Mouse (Mus musculus) cerebellum, adult 2 months (tissue): ENCODE measurements around the gene Cort. TPM values are rescaled to one million over a fixed set of nuclear protein-coding genes. Genes with fewer than 3 reads are reported as not detected.
A peak's percentile ranks its signal among the peaks of the same experiment; 100 is the strongest.

Experiments used
- DNase-seq, 2 experiments: peaks; one replicate each; pipeline ENCODE4 v3.0.0; 2021
- H3K27ac ChIP-seq: fragments of 200-500 bp; 2 replicates; pipeline ENCODE4 v1.5.1; 2012; ENCODE audit warnings: low read length, control low read depth, inconsistent platforms; ENCODE audit not compliant: insufficient read depth
- H3K27me3 ChIP-seq: fragments of 200-500 bp; 2 replicates; pipeline ENCODE4 v1.6.1; 2012; ENCODE audit warnings: inconsistent platforms, mild to moderate bottlenecking, low read length, moderate library complexity; ENCODE audit not compliant: control insufficient read depth, insufficient read depth
- H3K4me1 ChIP-seq: fragments of 200-500 bp; 2 replicates; pipeline ENCODE4 v1.6.1; 2011; ENCODE audit warnings: low read length; ENCODE audit not compliant: control insufficient read depth, insufficient read depth
- H3K4me3 ChIP-seq: fragments of 200-500 bp; replicated peaks from 2 replicates; pipeline ENCODE3; 2011; ENCODE audit warnings: mild to moderate bottlenecking, low read depth, low read length, control low read depth; ENCODE audit not compliant: insufficient read depth
- CTCF ChIP-seq: fragments of 200-500 bp; IDR thresholded peaks from 2 replicates; pipeline ENCODE4 v1.5.1; 2011; ENCODE audit warnings: low read depth, mild to moderate bottlenecking, control low read depth, low read length, moderate library complexity, borderline replicate concordance; ENCODE audit not compliant: insufficient read depth
- POLR2A ChIP-seq: fragments of 200-500 bp; IDR thresholded peaks from 2 replicates; pipeline ENCODE4 v1.6.1; 2011; ENCODE audit warnings: low read length, control low read depth, borderline replicate concordance; ENCODE audit not compliant: insufficient read depth
- WGBS: fragments of 180-500 bp; shearing (Covaris S2); methylation state at CpG from one replicate; pipeline ENCODE4 v1.1.7; 2018; 5-methylcytosine and 5-hydroxymethylcytosine counted together
- polyA plus RNA-seq: library from polyadenylated mRNA; depleted of rRNA; stranded (reverse); fragments of >200 nt; gene quantifications from 2 replicates; pipeline ENCODE4 v1.2.3, GENCODE M21; 2012; rRNA removed

Gene Cort
- polyA plus RNA-seq, 1 experiment: 0.29 TPM

DNA sequence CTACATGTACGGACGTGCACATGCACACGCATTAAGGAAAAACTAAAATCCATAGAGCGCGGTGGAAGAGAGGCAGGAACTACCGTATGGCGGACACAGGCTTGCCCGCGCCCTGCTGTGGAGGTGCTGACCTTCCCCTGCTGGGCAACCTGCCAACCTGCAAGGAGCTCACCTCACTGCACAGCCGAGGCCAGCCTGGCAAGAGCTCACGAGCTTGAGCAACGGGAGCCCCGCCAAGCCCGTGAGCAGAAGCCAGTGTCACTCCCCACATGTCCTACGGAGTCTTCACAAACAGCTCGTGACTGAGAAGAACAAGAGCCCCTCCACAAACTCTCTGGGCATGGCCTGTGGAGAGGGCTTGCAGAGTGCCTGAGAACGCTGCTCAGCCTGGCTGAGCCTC, 45.0 kb downstream of the Cort start:
- Histone ChIP-seq H3K4me1 (peaks cover 18% of the 10 kb centered on the region), H3K27ac (no peak overlapping the region), H3K27me3 (no peaks in the 10 kb centered on the region), H3K4me3 (peak overlapping the region; percentile 56)
- WGBS: 4% methylated on average over 17 of the region's 17 CpGs
- TF ChIP-seq CTCF (no peak), POLR2A (no peak)
- DNase-seq: peak; percentile 89 to 92

DNA sequence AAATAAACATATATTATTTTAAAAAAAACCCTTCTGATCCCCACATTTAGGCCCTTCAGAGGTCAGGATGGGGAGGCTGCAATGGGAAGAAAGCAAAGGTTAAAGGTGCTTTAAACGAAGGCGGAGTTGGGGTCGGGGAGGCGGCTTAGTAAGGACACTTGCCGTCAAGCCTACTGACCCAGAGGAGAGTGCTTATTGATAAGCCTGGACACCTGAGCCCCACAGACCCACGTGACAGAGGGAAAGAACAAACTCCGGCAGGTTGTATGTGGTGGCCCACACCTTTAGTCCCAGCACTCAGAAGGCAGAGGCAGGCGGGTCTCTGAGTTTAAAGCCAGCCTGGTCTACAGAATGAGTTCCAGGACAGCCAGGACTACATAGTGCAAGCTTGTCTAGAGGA, 46.5 kb downstream of the Cort start:
- no peak overlapping the region for H3K27ac ChIP-seq
- no peak for DNase-seq
- 95% methylated on average over 8 of the region's 8 CpGs for WGBS
- peaks cover 24% of the 10 kb centered on the region for H3K4me1 ChIP-seq
- H3K27me3 ChIP-seq: no peaks in the 10 kb centered on the region
- no peak overlapping the region for H3K4me3 ChIP-seq
- TF ChIP-seq CTCF: no peak
- TF ChIP-seq POLR2A: no peak

DNA sequence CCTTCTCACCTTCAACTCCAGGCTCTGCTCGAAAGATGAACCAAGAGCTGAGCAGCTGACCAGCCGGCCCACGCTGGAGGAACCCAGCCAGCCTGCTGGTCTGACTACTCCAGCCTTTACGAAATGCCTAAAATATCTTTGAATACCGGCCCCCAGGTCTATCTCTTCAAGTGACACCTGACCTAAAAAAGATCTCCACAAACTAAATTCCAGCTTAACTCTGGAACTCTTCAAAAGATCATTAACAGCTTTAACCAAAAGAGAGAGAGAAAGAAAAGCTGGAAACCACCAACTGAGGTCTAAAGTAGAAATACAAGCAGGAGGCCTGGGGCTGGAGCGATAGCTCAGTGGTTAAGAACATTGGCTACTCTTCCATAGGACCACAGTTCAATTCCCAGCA, 46.9 kb downstream of the Cort start:
- Histone ChIP-seq H3K4me3 (no peak overlapping the region), H3K27ac (no peak overlapping the region), H3K4me1 (peaks cover 24% of the 10 kb centered on the region), H3K27me3 (no peaks in the 10 kb centered on the region)
- WGBS: 93% methylated on average over 6 of the region's 6 CpGs
- no peak for DNase-seq
- TF ChIP-seq POLR2A (no peak), CTCF (no peak)

DNA sequence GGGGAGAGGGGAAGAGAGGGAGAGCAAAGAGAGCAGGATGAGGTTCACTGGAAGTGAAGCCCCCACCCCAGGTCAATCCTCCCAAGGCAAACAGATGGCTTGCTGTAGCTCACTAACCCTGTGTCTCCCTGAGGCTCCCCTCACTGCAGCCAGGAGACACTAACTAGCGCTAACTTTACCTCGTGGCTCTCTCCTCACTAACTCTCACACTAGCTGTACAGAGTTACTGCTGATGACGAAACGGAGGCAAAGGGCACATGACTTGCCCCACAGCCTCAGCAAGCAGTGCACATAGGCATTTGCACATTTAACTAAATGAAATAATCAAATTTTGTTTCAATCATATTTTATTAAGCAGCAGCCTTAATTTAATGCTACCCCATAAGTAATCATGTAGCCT, 48.3 kb downstream of the Cort start:
- TF ChIP-seq CTCF: no peak
- TF ChIP-seq POLR2A: no peak
- DNase-seq: no peak
- H3K27me3 ChIP-seq: no peaks in the 10 kb centered on the region
- H3K4me3 ChIP-seq: no peak overlapping the region
- no peak overlapping the region for H3K27ac ChIP-seq
- 81% methylated on average over 4 of the region's 4 CpGs for WGBS
- H3K4me1 ChIP-seq: peaks cover 24% of the 10 kb centered on the region

DNA sequence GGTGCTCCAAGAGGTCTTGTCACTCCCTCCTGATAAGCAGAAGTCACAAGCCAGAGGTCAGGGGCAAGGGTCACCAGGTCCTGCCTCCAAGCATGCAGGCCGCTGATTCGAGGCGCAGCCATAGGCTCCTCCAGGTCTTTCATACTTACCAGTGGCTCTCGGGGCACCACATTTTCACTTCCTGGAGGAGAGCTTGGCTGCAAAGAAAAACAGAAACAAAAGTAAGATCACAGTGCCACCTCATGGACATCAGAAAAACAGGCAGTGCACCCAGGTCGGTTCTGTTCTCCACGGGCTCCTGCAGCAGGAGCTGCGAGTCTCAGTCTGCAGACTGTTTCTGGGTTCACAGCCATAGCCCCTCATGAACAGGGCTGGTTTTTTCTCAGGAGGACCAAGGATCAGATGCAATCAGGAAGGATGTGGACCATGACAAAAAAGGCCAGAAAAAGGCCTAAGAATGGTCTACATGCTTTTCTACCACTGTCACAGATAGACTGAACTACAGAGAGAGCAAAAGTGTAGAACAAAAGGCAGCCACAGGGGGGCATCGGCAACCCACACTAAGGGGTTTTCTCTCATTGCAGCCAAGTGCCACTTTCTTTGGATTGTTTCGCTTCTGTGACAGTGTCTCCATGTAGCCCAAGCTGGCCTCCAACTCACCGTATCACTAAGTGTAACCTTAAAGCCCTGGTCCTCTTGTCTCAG, 50.5 kb downstream of the Cort start:
- Histone ChIP-seq H3K27me3 (no peaks in the 10 kb centered on the region), H3K4me1 (peaks cover 10% of the 10 kb centered on the region), H3K4me3 (no peak overlapping the region), H3K27ac (no peak overlapping the region)
- peak; percentile 62 to 68 for DNase-seq
- no peak for TF ChIP-seq POLR2A
- peak; percentile 74 for TF ChIP-seq CTCF
- 27% methylated on average over 10 of the region's 10 CpGs for WGBS

DNA sequence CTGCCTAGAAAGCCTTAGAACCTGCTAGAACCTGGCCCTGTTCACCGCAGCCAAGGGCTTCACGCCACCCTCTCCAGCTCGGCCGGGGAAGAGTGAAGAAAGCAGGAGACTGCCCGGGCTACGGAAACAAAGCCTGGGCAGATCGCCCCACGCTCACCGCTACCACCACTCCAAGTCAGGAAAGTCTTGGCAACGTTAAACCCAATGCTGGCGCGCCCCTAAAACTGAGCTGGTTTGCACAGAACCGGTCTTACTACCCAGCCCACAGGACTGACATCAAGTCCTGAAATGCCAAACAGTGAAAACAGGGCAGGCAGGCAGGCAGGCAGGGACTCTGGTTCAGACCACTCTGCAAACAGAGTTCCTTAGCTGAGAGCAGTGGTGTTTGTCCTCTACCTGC, 51.5 kb downstream of the Cort start:
- no peak overlapping the region for H3K4me3 ChIP-seq
- 71% methylated on average over 13 of the region's 13 CpGs for WGBS
- no peak overlapping the region for H3K27ac ChIP-seq
- peaks cover 6% of the 10 kb centered on the region; the same call in 1 of the 2 replicates for H3K4me1 ChIP-seq
- no peak for TF ChIP-seq CTCF
- no peak for DNase-seq
- H3K27me3 ChIP-seq: no peaks in the 10 kb centered on the region

Other genes starting within 250 kb of the Cort start
- 48.5 and 52.5 TPM in 2 replicates for gene Pex14, start 26.9 kb downstream of the Cort start, polyA plus RNA-seq
- gene Dffa, start 22.6 kb downstream of the Cort start, polyA plus RNA-seq: 60.3 and 72.7 TPM in 2 replicates
- gene Cenps, start 10.9 kb upstream of the Cort start, polyA plus RNA-seq: 6.3 and 6.4 TPM in 2 replicates
- gene Pgd, start 40.0 kb upstream of the Cort start, polyA plus RNA-seq: 52.3 and 53.3 TPM in 2 replicates
- gene Kif1b, start 180.9 kb upstream of the Cort start, polyA plus RNA-seq: 254 and 264 TPM in 2 replicates